Mouse (Mus musculus) retina, postnatal 7 days (tissue): ENCODE data around the gene Tfam.

Experiments
- DNase-seq: peaks from one replicate; pipeline ENCODE4 v3.0.0-alpha.2; 2012; ENCODE audit warnings: low read depth, low spot score

Gene Tfam

DNA sequence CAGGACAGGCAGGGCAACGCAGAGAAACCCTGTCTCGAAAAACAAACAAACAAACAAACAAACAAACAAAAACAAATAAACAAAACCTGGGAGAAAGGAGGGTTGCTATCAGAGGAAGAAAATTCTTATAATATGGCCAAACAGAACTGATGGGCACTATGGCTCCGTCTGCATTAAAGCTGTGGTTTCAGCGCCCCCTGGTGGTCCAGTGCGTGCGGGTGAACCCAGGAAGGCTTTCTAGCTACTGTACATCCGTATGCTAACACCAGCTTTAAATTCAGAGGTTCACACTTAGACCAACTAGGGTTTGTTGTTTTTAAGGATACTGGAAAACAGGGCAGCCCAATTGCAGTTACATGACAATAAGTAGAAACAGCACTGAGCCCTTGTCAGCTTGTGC, 12.2 kb downstream of the Tfam start:
- DNase-seq: peak; percentile 51

DNA sequence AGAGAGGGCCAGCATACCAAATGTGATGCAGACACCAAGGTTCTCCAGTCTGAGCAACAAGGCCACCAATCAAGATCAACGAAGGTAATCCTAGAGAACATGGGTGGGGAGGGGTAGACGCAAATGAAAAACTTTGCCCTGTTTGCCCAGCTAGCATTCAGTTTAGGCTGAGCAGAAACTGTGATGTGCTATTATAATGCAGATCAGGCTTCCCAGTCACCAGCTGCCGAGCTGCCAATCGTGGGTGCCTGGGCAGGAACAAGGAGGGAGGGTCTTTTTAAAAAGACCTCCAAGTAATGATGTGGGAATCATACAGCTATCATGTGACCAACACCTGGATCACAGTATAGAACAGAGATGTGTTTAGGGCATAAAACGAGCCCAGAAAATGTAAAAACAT, 15.0 kb downstream of the Tfam start:
- no peak for DNase-seq

DNA sequence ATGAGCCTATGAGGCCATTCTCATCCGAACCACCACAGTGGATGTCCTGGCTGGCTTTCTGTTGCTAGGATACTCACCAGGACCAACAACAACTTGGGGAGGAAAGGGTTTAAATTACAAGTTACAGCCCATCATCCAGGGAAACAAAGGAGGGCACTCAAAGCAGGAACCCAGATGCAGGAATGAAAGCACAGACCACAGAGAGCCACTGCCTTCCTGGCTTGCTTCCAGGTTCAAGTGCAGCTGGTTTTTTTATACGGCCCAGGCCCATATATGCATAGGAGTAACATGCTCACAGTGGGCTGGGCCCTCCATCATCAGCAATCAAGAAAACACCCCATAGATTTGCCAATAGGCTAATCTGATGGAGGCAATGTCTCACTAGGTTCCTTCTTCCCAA, 15.4 kb downstream of the Tfam start:
- no peak for DNase-seq

DNA sequence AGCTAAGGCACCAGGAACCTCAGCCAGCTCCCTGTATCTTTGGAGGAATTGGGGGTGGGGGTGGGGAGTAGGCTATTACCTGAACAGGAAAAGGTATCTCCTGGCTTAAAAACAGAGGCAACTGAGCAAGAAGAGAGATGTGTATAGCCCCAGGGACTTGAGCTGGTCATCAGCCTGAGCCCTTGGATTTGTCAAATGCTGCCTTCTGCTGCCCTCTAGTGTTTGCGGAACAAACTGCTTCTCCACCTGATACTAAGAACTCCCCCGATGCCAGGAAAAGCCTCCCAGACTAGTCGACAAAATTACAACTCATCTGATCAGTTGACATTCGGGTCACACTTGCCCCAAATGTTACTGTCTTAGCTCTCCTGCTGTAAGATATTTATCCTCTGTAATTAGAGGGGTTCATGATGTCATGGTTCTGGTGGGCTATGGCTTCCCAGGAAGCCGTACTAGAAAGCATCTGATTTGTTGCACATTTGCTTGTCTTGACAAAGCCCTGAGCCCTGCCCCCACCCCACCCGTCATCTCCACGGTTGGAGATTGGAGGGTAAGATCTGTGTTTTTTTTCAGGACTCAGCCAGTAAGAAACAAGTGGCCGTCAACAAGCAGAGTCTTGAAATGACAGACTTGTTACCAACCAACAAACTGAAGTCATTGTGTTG, 19.7 kb downstream of the Tfam start:
- peak; percentile 65 for DNase-seq

DNA sequence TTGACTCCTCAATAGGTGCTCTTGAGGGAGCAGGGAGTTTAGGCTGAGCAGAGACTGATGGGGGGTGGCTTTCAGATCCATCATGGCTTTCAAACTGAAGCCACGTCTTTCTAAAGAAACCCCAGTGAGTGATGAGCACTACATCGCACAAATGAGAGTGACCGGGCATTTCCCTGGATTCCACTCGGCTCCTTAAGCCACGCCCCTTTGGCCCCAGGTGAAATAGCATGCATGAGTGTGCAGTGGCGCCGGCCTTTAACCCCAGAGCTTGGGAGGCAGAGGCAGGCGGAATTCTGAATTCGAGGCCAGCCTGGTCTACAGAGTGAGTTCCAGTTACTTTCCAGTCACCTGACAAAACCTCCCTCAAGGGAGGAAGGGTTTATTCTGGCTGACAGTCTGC, 22.1 kb downstream of the Tfam start:
- DNase-seq: no peak

DNA sequence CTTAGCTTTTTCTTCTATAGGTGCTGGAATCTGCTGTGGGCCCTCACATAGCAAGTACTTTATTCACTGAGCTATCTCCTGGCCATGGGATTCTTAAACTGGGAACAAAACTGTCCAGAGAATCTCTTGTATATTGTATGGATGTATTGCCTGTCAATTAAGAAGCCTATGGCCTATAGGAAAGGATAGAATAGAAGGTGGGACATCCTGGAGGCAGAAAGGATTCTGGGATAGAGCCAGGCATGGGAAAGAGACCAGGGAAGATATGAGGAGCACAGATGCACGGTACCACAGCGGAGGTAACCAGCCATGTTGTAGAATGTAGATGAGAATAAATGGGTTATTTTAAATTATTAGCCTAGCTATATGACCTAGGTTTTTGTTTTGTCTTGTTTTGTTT, 36.6 kb downstream of the Tfam start:
- DNase-seq: no peak

- no peak for DNase-seq
Observed at GRCm38 (mm10) chr10:71200964-71201363, 37.1 kb downstream of the Tfam start.

GRCm38 (mm10) chr10:71198676-71199075, 39.4 kb downstream of the Tfam start:
- no peak for DNase-seq

- no peak for DNase-seq
Observed at GRCm38 (mm10) chr10:71197036-71197785, 40.9 kb downstream of the Tfam start.

DNA sequence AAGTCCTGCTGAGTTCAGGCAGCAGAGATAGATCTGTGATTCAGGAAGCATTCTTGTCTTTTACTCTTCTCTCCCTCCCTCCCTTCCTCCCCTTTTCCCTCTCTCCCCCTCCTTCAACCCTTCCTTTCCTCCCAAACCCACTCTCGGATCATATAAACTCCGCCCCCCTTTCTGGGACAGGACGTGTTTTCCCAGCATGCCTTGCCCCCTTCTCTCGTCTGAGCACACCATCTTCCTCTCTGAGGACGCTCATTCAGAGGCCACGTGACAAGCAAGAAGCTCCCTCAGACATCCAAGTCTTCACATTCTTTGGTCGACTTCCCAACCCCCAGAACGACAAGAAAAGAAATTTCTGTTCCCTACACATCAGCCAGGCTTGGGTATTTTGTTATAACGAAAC, 42.6 kb downstream of the Tfam start:
- no peak for DNase-seq

DNA sequence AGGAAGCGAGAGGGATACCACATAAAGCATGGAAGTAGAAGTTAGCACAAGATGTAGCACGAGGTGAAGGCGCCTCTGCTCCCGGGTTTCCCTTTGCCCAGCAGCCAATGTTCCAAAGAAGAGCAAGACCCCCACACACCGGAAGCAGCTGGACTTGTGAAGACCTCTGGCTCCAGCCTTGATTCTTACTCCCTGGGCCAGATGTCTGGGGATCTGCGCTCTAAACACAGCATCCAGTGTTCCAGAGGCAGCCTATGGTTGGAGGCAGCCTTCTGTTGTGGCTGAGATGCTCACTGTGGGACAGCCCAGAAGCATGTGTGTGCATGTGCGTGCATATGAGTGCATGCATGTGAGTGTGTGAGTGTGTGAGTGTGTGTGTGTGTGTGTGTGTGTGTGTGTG, 43.4 kb downstream of the Tfam start:
- DNase-seq: no peak

- no peak for DNase-seq
Observed at GRCm38 (mm10) chr10:71193319-71193718, 44.8 kb downstream of the Tfam start.

GRCm38 (mm10) chr10:71192886-71193285, 45.2 kb downstream of the Tfam start:
- DNase-seq: no peak

DNA sequence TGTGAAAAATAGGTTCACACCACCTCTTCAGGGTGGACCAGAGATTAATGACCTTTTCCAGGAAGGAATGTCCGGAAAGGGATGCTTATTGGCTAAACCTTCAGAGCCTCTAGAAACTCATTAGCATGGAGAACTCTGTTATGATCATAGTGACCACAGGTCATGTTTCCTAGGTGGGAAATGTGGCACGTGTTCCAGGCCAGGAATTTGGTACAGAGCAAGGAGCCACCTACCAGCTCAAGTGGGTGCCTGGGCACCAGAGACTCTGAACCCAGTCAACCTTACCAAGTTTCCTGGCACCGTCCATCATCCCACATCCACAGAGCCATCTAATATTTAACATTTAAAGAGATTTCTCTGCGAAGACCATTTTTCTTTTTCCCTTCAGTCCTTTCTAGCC, 49.4 kb downstream of the Tfam start:
- DNase-seq: no peak

DNA sequence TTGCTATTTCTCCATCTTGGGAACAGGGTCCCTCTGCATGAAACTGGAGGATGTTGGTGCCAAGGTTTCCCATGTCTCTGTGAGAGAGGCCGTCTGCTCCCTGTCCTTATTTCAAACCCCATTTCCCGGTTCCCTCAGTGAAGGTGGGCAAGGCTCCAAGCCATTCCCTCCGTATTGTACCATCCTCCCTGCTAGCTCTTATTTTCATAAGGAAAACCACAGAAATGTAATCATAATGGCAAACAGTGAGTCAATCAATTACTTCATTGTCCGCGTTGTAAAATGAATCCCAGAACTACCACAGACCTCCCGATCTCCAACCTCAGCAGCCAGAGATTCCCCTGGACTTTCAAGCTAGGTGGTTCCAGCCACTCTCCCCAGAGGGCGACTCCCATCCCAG, 53.0 kb downstream of the Tfam start:
- DNase-seq: no peak

DNA sequence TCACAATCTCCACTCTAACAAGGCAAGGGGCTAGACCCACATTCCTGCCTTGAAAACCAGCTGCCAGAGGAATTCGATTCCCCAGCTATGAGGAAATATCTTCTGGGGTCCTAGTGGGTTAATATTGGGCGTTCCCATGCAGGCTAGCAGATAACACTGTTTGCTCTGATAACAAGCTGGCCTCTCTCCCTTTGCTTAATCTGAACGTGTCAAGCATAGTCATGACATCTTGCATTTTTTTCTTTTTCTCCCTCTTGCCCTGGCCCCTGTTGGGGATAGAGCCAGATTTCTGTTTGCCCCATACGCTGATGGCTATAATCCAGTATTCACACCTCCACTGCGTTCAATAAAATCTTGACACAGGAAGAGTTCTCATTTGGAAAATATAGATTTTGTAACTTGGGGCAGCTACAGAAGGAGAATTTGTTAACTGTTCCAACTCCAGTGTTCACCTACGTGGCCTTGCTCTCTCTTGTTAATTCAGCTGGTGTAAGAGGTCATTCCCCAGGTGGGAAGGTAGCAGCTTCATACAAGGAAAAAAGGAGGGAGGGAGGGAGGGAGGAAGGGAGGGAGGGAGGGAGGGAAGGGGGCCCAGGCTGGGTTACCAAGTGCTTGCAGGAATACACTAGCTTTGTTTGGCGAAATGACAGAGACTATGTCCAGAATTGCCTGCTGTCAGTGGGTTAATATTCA, 54.6 kb downstream of the Tfam start:
- no peak for DNase-seq

GRCm38 (mm10) chr10:71181931-71182330, 56.1 kb downstream of the Tfam start:
- no peak for DNase-seq

GRCm38 (mm10) chr10:71181091-71181490, 57.0 kb downstream of the Tfam start:
- no peak for DNase-seq

GRCm38 (mm10) chr10:71180057-71180456, 58.0 kb downstream of the Tfam start:
- no peak for DNase-seq

DNA sequence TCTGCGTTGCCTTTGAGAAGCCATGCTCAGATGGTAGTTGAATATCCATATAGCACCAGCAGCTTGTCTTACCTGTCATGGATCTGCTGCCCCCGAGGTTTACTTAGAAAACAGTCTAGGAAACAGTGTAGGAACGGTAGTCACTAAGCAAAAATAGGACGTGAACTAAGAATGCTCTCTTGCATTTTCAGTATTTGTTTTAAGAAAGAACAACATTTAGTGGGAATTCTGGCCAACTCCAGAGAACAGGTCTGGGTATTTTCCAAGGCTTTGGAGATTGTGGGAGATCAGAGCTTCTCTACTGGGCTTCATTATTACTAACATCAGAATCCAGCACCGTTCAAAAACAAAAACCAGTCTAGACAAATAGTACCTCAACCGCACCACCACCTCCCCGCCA, 60.9 kb downstream of the Tfam start:
- no peak for DNase-seq

DNA sequence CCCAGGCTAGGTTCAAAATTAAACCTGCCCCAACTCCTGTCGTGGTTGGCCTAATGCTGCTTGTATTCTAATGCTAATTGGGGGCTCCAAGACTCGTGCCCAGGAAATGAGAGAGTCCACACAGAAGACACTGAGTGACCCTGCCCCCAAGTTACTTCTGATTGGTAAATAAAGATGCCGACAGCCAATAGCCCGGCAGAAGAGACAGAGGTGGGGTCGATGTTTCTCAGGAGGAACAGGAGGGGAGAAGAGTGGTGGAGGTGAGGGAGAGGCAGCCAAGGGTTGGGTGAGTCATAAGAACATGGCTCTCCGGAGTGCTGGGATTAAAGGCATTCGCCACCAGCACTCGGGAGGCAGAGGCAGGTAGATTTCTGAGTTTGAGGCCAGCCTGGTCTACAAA, 61.7 kb downstream of the Tfam start:
- no peak for DNase-seq
